In the genomic region with DNA sequence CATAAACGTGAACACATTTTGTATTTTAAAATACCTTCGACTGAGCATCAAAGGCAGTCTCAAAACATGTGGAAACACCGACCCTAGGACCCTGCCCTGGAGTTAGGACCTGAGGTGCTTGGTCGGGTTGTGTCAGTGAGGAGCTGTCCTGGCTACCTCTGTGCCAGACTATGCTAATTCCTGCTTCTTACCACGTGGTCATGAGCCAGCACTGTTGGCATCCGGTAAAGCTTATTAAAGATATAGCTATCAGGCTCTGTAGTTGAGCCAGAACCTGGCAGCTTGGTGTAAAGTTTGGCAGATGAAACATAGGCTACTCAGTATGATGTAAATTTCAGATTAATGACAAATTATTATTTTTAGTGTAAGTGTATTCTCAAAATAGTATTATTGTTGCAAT, we compare ENCODE assay signal across 1 mouse cellular context.
TF ChIP-seq lines count a peak whose summit lies in the region.

No protein-coding gene starts in this region.

TF ChIP-seq in MEL, 35 proteins besides CTCF, POLR2A, EP300 and RAD21:
- TF ChIP-seq MAX (IDR thresholded peaks at IDR 0.05; ENCODE audit: low read length), result peak; percentile 41; the same call in 1 of the 2 replicates
- TF ChIP-seq MAFK (IDR thresholded peaks at IDR 0.05; ENCODE audit: borderline replicate concordance, low read depth, low read length), result no peak
- TF ChIP-seq USF1 (IDR thresholded peaks at IDR 0.05; ENCODE audit: low read depth, low read length), result peak; percentile 66; the same call in 1 of the 2 replicates
- no peak for TF ChIP-seq ETS1 (IDR thresholded peaks at IDR 0.05; ENCODE audit: low read depth, low read length)
- no peak for TF ChIP-seq TAL1 (IDR thresholded peaks at IDR 0.05; ENCODE audit: low read length)
